Mouse (Mus musculus): ENCODE data around the gene Ak5. TPM values are rescaled to one million over a fixed set of nuclear protein-coding genes. Genes with fewer than 3 reads are reported as not detected.
"Not testable (repeated sequence)": the region's sequence is repeated elsewhere in the genome, so short reads cannot be mapped to it uniquely, and the experiment has no call there.

The Ak5 gene
- polyA plus RNA-seq, 1 experiment from 2014 or later: 2.4 TPM

- Histone ChIP-seq H3K27ac (no peak overlapping the region), H3K4me2 (replicated peaks) (peak overlapping the region; percentile 6; the same call in 1 of the 2 replicates), H3K27me3 (replicated peaks) (no peaks in the 10 kb centered on the region), H3K4me3 (replicated peaks) (no peak overlapping the region), H3K9ac (no peak overlapping the region), H3K4me1 (replicated peaks) (no peaks in the 10 kb centered on the region), H3K9me3 (no peaks in the 10 kb centered on the region), H3K36me3 (no peaks in the 10 kb centered on the region)
- peak; percentile 41; the same call in 1 of the 2 replicates for ATAC-seq
- WGBS: 80% methylated on average over 11 of the region's 11 CpGs
Measured at GRCm38 (mm10) chr3:152620058-152620457, 48.1 kb downstream of the Ak5 start.

DNA sequence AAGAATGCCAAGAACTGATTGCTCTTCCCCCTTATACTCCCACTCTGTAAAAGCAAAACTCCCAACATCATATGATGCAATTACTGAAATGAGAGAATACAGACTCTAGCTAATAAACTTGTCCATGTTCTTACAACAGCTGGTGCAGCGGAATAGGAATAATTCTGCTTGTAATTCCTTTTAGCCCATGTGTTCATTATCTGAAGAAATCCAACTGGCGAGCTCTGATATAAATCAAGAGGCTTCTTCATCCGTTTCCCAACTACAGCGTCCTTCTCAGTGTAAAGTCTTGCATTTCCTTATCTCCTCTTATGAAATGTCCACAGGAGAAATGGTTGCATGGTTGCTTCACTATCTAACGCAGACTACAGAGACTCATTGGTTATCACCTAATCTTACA lies 59.1 kb downstream of the Ak5 start:
- 71% methylated on average over 5 of the region's 5 CpGs for WGBS

GRCm38 (mm10) chr3:152605849-152606248 lies 62.3 kb downstream of the Ak5 start:
- Histone ChIP-seq H3K36me3 (no peaks in the 10 kb centered on the region), H3K4me3 (replicated peaks) (no peak overlapping the region), H3K4me1 (replicated peaks) (no peaks in the 10 kb centered on the region), H3K9ac (no peak overlapping the region), H3K27ac (no peak overlapping the region), H3K27me3 (replicated peaks) (no peaks in the 10 kb centered on the region), H3K4me2 (replicated peaks) (no peak overlapping the region), H3K9me3 (no peaks in the 10 kb centered on the region)
- no peak for ATAC-seq
- WGBS: 58% methylated on average over 11 of the region's 11 CpGs

More for the DNA sequence above, 59.1 kb downstream of the Ak5 start:
- Histone ChIP-seq H3K9ac (no peak overlapping the region), H3K36me3 (no peaks in the 10 kb centered on the region), H3K27me3 (replicated peaks) (no peaks in the 10 kb centered on the region), H3K4me3 (replicated peaks) (no peak overlapping the region), H3K4me2 (replicated peaks) (no peak overlapping the region), H3K9me3 (no peaks in the 10 kb centered on the region), H3K4me1 (replicated peaks) (no peaks in the 10 kb centered on the region), H3K27ac (no peak overlapping the region)
- ATAC-seq: no peak

DNA sequence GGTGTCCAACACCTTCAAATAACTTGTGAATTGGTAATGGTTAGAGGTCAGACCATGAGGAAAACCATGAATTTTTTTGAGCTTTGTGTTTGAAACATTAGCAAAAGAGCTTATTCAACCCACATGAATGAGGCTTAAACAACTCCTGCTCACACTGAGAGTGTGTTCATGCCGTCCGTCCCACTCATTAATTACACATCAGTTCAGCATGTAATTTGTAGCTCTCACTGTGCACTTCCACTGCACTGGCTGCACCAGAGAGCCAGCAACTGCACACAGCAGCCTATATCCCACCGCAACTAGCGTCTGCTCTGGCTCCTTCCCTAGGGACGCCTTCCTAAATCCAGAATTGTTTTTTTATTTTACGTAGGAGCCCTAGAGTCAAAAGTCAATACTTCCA lies 68.5 kb downstream of the Ak5 start:
- Histone ChIP-seq H3K9ac (no peak overlapping the region), H3K4me1 (replicated peaks) (no peaks in the 10 kb centered on the region), H3K9me3 (no peaks in the 10 kb centered on the region), H3K27me3 (replicated peaks) (no peaks in the 10 kb centered on the region), H3K27ac (no peak overlapping the region), H3K36me3 (no peaks in the 10 kb centered on the region), H3K4me3 (replicated peaks) (no peak overlapping the region), H3K4me2 (replicated peaks) (no peak overlapping the region)
- WGBS: 67% methylated on average over 6 of the region's 6 CpGs
- ATAC-seq: no peak

GRCm38 (mm10) chr3:152596406-152597050 lies 71.6 kb downstream of the Ak5 start:
- ATAC-seq: no peak
- Histone ChIP-seq H3K9me3 (no peaks in the 10 kb centered on the region), H3K4me2 (replicated peaks) (no peak overlapping the region), H3K4me3 (replicated peaks) (no peak overlapping the region), H3K27ac (no peak overlapping the region), H3K27me3 (replicated peaks) (no peaks in the 10 kb centered on the region), H3K36me3 (no peaks in the 10 kb centered on the region), H3K9ac (no peak overlapping the region), H3K4me1 (replicated peaks) (no peaks in the 10 kb centered on the region)
- WGBS: 83% methylated on average over 7 of the region's 7 CpGs

- no peak for ATAC-seq
- Histone ChIP-seq H3K4me3 (replicated peaks) (no peak overlapping the region), H3K27me3 (replicated peaks) (no peaks in the 10 kb centered on the region), H3K27ac (peak overlapping the region; percentile 13; the same call in 1 of the 2 replicates), H3K4me1 (replicated peaks) (peaks cover 4% of the 10 kb centered on the region; the same call in 1 of the 2 replicates), H3K9me3 (no peaks in the 10 kb centered on the region), H3K36me3 (no peaks in the 10 kb centered on the region), H3K4me2 (replicated peaks) (no peak overlapping the region), H3K9ac (no peak overlapping the region)
- 51% methylated on average over 8 of the region's 8 CpGs for WGBS
Measured at GRCm38 (mm10) chr3:152592767-152593425, 75.3 kb downstream of the Ak5 start.

DNA sequence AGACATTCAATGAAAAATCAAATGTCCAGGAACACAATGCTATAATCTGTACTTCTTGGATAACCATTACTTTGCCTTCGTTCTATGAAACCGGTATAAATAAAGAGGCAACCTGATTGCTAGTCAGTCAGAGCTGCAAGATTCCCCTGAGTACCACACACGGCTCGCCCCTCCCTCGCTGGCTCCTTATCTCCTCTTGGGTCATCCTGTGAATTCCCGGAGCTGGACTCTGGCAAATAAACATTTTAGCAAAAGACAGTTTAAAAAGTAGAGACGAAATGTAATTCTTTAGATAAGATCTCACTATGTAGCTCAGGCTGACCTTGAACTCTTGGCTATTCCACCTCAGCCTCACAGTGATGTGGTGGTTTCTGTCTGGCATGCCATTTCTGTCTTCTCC lies 77.7 kb downstream of the Ak5 start:
- Histone ChIP-seq H3K27ac (no peak overlapping the region), H3K9ac (no peak overlapping the region), H3K4me3 (replicated peaks) (no peak overlapping the region), H3K9me3 (no peaks in the 10 kb centered on the region), H3K4me2 (replicated peaks) (no peak overlapping the region), H3K36me3 (no peaks in the 10 kb centered on the region), H3K4me1 (replicated peaks) (peaks cover 4% of the 10 kb centered on the region; the same call in 1 of the 2 replicates), H3K27me3 (replicated peaks) (no peaks in the 10 kb centered on the region)
- no peak for ATAC-seq
- WGBS: 25% methylated on average over 7 of the region's 7 CpGs

DNA sequence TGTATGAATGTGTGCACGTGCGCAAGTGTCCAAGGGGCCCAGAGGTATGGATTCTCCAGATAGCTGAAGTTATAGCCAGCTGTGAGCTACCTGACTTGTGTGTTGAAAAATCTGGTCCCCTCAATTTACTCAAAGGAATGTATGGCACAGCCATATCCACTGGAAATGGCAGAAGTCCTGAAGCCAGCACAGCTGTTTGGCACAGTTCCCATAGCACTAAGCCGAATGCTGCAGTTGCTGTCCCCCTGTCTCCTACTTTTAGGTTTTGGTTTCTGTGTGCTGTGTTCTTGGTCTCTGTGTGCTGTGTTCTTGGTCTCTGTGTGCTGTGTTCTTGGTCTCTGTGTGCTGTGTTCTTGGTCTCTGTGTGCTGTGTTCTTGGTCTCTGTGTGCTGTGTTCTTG lies 79.1 kb downstream of the Ak5 start:
- not testable (repeated sequence) for H3K9me3 ChIP-seq; H3K27me3 ChIP-seq (replicated peaks); H3K27ac ChIP-seq; ATAC-seq; H3K4me1 ChIP-seq (replicated peaks); H3K9ac ChIP-seq; H3K4me2 ChIP-seq (replicated peaks); H3K4me3 ChIP-seq (replicated peaks); H3K36me3 ChIP-seq
- WGBS: 78% methylated on average over 3 of the region's 3 CpGs

DNA sequence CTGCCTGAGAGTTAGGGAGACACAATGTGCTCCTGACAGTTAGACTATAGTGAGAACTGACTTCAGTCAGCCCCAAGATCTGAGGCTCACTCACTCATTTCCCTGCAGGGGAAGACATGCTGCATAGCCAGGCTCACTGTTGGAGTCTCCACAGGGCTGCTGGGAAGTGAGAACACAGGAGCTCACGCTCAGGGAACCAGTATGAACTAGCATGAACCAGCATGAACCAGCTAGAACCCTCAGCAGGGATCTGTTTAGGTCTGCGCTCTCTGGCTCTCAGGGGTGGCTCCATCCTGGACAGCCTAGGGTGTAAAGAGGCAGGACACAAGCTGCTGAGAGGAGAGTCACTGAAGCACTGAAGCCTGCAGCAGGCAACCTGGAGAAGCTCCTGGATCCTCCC lies 81.2 kb downstream of the Ak5 start:
- Histone ChIP-seq H3K36me3 (no peaks in the 10 kb centered on the region), H3K4me3 (replicated peaks) (no peak overlapping the region), H3K27ac (no peak overlapping the region), H3K27me3 (replicated peaks) (no peaks in the 10 kb centered on the region), H3K4me2 (replicated peaks) (no peak overlapping the region), H3K4me1 (replicated peaks) (peaks cover 4% of the 10 kb centered on the region; the same call in 1 of the 2 replicates), H3K9ac (no peak overlapping the region), H3K9me3 (no peaks in the 10 kb centered on the region)
- WGBS: 89% methylated on average over 2 of the region's 2 CpGs
- no peak for ATAC-seq

DNA sequence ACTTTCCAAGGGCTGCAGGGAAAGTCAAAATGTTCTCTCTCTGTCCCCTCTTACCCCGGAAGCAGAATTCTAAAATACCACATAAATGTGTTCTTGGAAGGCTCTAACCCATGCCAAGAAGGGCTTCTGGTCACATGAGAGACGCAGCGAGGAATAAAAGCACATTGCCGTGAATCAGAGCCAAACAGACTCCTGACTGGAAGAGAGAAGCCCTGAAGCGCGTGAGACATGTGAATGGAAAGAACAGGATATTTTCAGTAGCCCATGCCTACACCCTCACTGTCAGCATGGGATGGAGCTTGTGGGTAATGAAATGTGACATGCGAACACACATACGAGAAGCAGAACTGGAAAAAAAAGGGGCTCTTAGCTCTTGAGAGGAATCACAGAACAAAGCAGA lies 82.0 kb downstream of the Ak5 start:
- Histone ChIP-seq H3K36me3 (no peaks in the 10 kb centered on the region), H3K4me3 (replicated peaks) (no peak overlapping the region), H3K4me2 (replicated peaks) (no peak overlapping the region), H3K9ac (no peak overlapping the region), H3K27ac (no peak overlapping the region), H3K27me3 (replicated peaks) (no peaks in the 10 kb centered on the region), H3K9me3 (no peaks in the 10 kb centered on the region), H3K4me1 (replicated peaks) (peaks cover 4% of the 10 kb centered on the region; the same call in 1 of the 2 replicates)
- ATAC-seq: no peak
- WGBS: 69% methylated on average over 8 of the region's 8 CpGs

GRCm38 (mm10) chr3:152585581-152585980 lies 82.6 kb downstream of the Ak5 start:
- peaks cover 2% of the 10 kb centered on the region; the same call in 1 of the 2 replicates for H3K4me1 ChIP-seq (replicated peaks)
- 74% methylated on average over 6 of the region's 6 CpGs for WGBS
- no peak overlapping the region for H3K27ac ChIP-seq
- H3K9ac ChIP-seq: no peak overlapping the region
- H3K9me3 ChIP-seq: no peaks in the 10 kb centered on the region
- H3K4me2 ChIP-seq (replicated peaks): no peak overlapping the region
- ATAC-seq: no peak
- H3K36me3 ChIP-seq: no peaks in the 10 kb centered on the region
- no peaks in the 10 kb centered on the region for H3K27me3 ChIP-seq (replicated peaks)
- H3K4me3 ChIP-seq (replicated peaks): no peak overlapping the region

- Histone ChIP-seq H3K4me3 (replicated peaks) (no peak overlapping the region), H3K4me2 (replicated peaks) (no peak overlapping the region), H3K27me3 (replicated peaks) (no peaks in the 10 kb centered on the region), H3K4me1 (replicated peaks) (no peaks in the 10 kb centered on the region), H3K36me3 (no peaks in the 10 kb centered on the region), H3K9ac (no peak overlapping the region), H3K9me3 (no peaks in the 10 kb centered on the region), H3K27ac (no peak overlapping the region)
- ATAC-seq: no peak
Measured at GRCm38 (mm10) chr3:152583033-152583432, 85.1 kb downstream of the Ak5 start.

DNA sequence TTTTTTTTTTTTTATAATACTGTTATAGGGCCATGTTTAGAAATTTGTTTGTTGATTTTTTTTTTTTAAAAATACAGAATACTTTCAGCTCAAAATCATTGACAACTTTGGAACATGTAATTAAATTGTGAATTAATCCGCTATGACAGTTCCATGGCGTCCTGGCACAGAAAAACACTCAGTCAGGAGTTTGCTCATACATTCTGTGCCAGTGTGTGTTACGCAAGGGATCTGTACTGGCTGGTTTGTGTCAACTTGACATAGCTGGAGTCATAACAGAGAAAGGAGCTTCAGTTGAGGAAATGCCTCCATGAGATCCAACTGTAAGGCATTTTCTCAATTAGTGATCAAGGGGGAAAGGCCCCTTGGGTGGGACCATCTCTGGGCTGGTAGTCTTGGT lies 86.3 kb downstream of the Ak5 start:
- not testable (repeated sequence) for H3K4me3 ChIP-seq (replicated peaks); H3K4me1 ChIP-seq (replicated peaks); H3K27ac ChIP-seq; ATAC-seq; H3K9ac ChIP-seq; H3K27me3 ChIP-seq (replicated peaks); H3K4me2 ChIP-seq (replicated peaks); H3K9me3 ChIP-seq; H3K36me3 ChIP-seq
- 88% methylated on average over 3 of the region's 3 CpGs for WGBS
